Mouse (Mus musculus) gastrocnemius, adult 8-10 months (tissue): Measurements from ENCODE around the gene Tubb1. TPM values are rescaled to one million over a fixed set of nuclear protein-coding genes. Genes with fewer than 3 reads are reported as not detected.

Source experiments
- DNase-seq, 2 experiments: peaks; one replicate each; pipeline ENCODE4 v3.0.0; 2022; ENCODE audit warnings: low spot score in 2 of 2
- total RNA-seq, 4 experiments: library from RNA; stranded (reverse); gene quantifications; 2 replicates each; pipeline ENCODE4 v1.2.4; 2022

Tubb1 gene
- not detected for total RNA-seq

GRCm38 (mm10) chr2:174450353-174450752 lies at the start of gene Tubb1:
Tubb1 (plus strand) TSS chr2:174450695.
- DNase-seq = no peak

- no peak for DNase-seq
These were observed 40.3 kb upstream of the Tubb1 start for GRCm38 (mm10) chr2:174410222-174410621.

GRCm38 (mm10) chr2:174413127-174413526 lies 37.4 kb upstream of the Tubb1 start:
- no peak for DNase-seq

- no peak for DNase-seq
These were observed 35.3 kb upstream of the Tubb1 start for GRCm38 (mm10) chr2:174415001-174415730.

GRCm38 (mm10) chr2:174415731-174416310 lies 34.7 kb upstream of the Tubb1 start, which contains the start of gene Nelfcd:
Nelfcd (plus strand) TSS chr2:174415804.
- peak; percentile 91 to 95 for DNase-seq

GRCm38 (mm10) chr2:174421107-174421506 lies 29.4 kb upstream of the Tubb1 start:
- no peak for DNase-seq

GRCm38 (mm10) chr2:174424301-174425085 lies 26.0 kb upstream of the Tubb1 start:
- no peak for DNase-seq

- DNase-seq = no peak
These were observed 23.6 kb upstream of the Tubb1 start for GRCm38 (mm10) chr2:174426856-174427255.

- DNase-seq = no peak
These were observed 22.2 kb upstream of the Tubb1 start for GRCm38 (mm10) chr2:174428076-174428835.

GRCm38 (mm10) chr2:174428996-174429591 lies 21.4 kb upstream of the Tubb1 start:
- DNase-seq = no peak

- no peak for DNase-seq
These were observed 15.6 kb upstream of the Tubb1 start for GRCm38 (mm10) chr2:174434943-174435342.

GRCm38 (mm10) chr2:174436076-174436701 lies 14.3 kb upstream of the Tubb1 start:
- DNase-seq = no peak

- DNase-seq = no peak
These were observed 13.4 kb upstream of the Tubb1 start for GRCm38 (mm10) chr2:174436916-174437696.

GRCm38 (mm10) chr2:174437697-174437982 lies 12.9 kb upstream of the Tubb1 start:
- DNase-seq = no peak

- no peak for DNase-seq
These were observed 12.3 kb upstream of the Tubb1 start for GRCm38 (mm10) chr2:174438181-174438580.

GRCm38 (mm10) chr2:174438737-174439449 lies 11.6 kb upstream of the Tubb1 start, which contains the start of gene Ctsz:
Ctsz (minus strand) TSS chr2:174439039.
- peak; percentile 62 to 72 for DNase-seq

GRCm38 (mm10) chr2:174439450-174439838 lies 11.1 kb upstream of the Tubb1 start:
- no peak for DNase-seq

GRCm38 (mm10) chr2:174439961-174440360 lies 10.5 kb upstream of the Tubb1 start:
- no peak for DNase-seq

- DNase-seq = no peak
These were observed 8.6 kb upstream of the Tubb1 start for GRCm38 (mm10) chr2:174441898-174442297.
